Mouse (Mus musculus): ENCODE results near the gene Sel1l3. TPM values are rescaled to one million over a fixed set of nuclear protein-coding genes. Genes with fewer than 3 reads are reported as not detected.

The Sel1l3 gene
- polyA plus RNA-seq, 1 experiment from 2014 or later, result 0.05 TPM

DNA sequence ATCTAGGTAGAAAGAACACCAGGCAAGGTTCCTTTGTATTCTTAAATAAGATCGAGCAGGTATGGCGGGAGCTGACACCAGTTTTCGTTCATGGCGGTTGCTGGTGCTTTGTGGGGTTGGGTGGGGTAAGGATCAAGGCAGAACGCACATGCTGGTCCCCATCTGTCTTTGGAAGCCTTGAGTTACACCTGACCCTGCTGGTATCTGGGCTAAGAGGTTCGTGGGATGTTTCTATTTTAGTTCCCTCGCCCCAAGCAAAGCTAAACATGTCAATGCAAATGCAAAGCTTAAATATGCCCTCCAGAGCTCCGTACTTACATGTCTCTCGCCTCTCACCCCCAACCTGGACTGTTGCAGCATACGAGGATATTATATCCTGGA lies 41.5 kb downstream of the Sel1l3 start:
- no peaks in the 10 kb centered on the region for H3K27me3 ChIP-seq
- no peak overlapping the region for H3K4me3 ChIP-seq (replicated peaks)
- no peak overlapping the region for H3K9ac ChIP-seq
- H3K36me3 ChIP-seq, result no peaks in the 10 kb centered on the region
- DNase-seq (no peak), ATAC-seq (ENCODE audit: low read depth) (no peak)
- no peak overlapping the region for H3K27ac ChIP-seq
- no peak overlapping the region for H3K4me2 ChIP-seq
- H3K4me1 ChIP-seq (replicated peaks), result no peaks in the 10 kb centered on the region
- no peaks in the 10 kb centered on the region for H3K9me3 ChIP-seq (replicated peaks)
- 66% methylated on average over 10 of the region's 10 CpGs for WGBS (ENCODE audit: insufficient replicate concordance)

DNA sequence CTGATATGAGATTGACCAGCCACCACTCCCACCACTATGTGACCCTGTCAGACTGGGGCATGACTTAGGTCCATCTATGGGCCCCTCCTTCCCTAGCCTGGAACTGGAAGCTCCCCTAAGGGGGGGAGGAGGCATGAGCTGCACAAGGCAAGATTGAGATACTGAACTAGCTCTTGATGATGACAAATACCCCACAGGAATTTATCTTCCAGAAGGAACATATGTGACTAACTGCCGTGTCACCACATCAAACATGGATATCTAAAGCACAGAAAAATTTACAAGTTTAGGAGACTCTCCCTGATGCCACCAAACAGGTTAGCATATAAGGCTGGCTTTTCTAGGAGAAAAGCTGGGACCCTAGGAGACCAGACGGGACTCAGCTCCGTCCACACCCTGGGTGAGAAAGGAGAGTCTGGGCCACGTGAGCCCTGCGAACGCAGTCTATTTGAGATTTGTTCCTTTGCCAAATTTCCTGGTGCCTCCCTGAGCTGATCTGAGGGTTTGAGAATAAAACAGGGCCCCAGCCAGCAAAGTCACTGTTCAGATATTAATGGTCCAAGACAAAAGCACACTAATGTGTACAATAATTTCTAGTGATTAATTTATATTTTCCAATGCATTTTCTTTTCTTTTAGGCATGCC lies 42.0 kb downstream of the Sel1l3 start:
- Histone ChIP-seq H3K9me3 (replicated peaks) (no peaks in the 10 kb centered on the region), H3K9ac (no peak overlapping the region), H3K27me3 (no peaks in the 10 kb centered on the region), H3K36me3 (no peaks in the 10 kb centered on the region), H3K4me2 (no peak overlapping the region), H3K4me3 (replicated peaks) (no peak overlapping the region), H3K27ac (no peak overlapping the region), H3K4me1 (replicated peaks) (no peaks in the 10 kb centered on the region)
- ATAC-seq (ENCODE audit: low read depth) (no peak), DNase-seq (no peak)
- 76% methylated on average over 6 of the region's 6 CpGs for WGBS (ENCODE audit: insufficient replicate concordance)

DNA sequence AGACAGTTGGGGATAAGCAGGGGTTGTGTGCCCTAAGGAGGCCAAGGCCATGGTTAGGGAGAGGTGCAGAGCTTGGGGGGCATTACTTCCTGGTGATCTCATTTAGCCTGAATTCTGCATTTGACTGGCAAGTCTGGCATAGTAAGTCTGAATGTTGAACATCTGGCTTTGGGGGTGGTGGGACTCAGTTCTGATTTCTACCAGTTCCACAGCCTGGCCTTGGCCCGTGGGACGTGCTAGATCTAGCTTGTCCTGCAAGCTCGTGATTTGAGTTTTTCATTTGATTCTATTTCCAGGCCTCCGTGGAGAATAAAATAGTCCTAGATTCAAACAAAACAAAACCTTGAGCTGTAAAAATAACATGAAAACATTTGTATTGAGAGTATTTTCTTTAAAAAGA lies 46.2 kb downstream of the Sel1l3 start:
- no peak for ATAC-seq (ENCODE audit: low read depth)
- DNase-seq, result no peak

DNA sequence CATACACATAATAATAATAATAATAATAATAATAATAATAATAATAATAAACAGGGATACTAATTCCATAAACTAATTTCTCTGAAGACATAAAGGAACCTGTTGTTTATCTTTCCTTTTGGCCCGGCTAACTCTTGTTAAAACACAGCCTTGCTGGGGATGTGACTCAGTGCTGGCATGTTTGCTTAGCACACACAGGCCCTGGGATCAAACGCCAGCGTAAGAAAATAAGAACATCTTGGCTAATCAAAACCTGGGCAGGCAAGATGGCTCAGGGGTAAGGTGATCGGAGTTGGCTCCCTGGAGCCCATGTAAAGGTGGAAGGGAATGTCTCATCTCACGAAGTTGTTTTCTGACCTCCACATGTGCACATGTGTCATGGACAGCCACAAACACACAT lies 48.1 kb downstream of the Sel1l3 start:
- H3K36me3 ChIP-seq, result no peaks in the 10 kb centered on the region
- no peak overlapping the region for H3K27ac ChIP-seq
- no peaks in the 10 kb centered on the region for H3K9me3 ChIP-seq (replicated peaks)
- no peak for ATAC-seq (ENCODE audit: low read depth)
- no peak overlapping the region for H3K9ac ChIP-seq
- no peak overlapping the region for H3K4me3 ChIP-seq (replicated peaks)
- H3K4me1 ChIP-seq (replicated peaks), result no peaks in the 10 kb centered on the region
- no peak overlapping the region for H3K4me2 ChIP-seq
- no peak for DNase-seq
- H3K27me3 ChIP-seq, result no peaks in the 10 kb centered on the region
- WGBS (ENCODE audit: insufficient replicate concordance), result 67% methylated on average over 5 of the region's 5 CpGs

More for the DNA sequence above, 46.2 kb downstream of the Sel1l3 start:
- WGBS (ENCODE audit: insufficient replicate concordance), result 61% methylated on average over 4 of the region's 4 CpGs
- H3K4me3 ChIP-seq (replicated peaks), result no peak overlapping the region
- H3K9ac ChIP-seq, result no peak overlapping the region
- H3K27ac ChIP-seq, result no peak overlapping the region
- no peaks in the 10 kb centered on the region for H3K27me3 ChIP-seq
- no peaks in the 10 kb centered on the region for H3K36me3 ChIP-seq
- H3K9me3 ChIP-seq (replicated peaks), result no peaks in the 10 kb centered on the region
- no peaks in the 10 kb centered on the region for H3K4me1 ChIP-seq (replicated peaks)
- no peak overlapping the region for H3K4me2 ChIP-seq

DNA sequence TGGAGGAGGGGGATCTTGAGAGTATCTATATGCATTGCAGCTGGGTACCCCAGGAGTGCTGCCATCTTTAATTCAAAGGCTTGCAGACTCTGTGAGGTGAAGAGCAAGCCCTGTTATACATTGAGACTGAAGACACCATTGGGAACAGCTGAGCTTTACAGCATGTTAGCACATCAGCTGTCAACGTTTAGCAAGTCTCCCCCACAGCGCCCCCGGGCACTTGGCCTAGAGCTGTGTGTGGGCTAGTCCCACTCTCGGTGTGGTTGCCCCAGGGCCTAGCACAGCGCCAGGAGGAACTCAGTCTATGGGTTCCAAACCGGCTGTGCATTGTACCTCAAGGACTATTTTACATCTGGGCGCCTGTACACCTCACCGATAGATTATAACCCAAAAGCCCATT lies 51.3 kb downstream of the Sel1l3 start:
- Histone ChIP-seq H3K27ac (no peak overlapping the region), H3K27me3 (no peaks in the 10 kb centered on the region), H3K36me3 (no peaks in the 10 kb centered on the region), H3K9me3 (replicated peaks) (no peaks in the 10 kb centered on the region), H3K9ac (no peak overlapping the region), H3K4me2 (no peak overlapping the region), H3K4me1 (replicated peaks) (no peaks in the 10 kb centered on the region), H3K4me3 (replicated peaks) (no peak overlapping the region)
- DNase-seq (no peak), ATAC-seq (ENCODE audit: low read depth) (no peak)
- 77% methylated on average over 8 of the region's 8 CpGs for WGBS (ENCODE audit: insufficient replicate concordance)

DNA sequence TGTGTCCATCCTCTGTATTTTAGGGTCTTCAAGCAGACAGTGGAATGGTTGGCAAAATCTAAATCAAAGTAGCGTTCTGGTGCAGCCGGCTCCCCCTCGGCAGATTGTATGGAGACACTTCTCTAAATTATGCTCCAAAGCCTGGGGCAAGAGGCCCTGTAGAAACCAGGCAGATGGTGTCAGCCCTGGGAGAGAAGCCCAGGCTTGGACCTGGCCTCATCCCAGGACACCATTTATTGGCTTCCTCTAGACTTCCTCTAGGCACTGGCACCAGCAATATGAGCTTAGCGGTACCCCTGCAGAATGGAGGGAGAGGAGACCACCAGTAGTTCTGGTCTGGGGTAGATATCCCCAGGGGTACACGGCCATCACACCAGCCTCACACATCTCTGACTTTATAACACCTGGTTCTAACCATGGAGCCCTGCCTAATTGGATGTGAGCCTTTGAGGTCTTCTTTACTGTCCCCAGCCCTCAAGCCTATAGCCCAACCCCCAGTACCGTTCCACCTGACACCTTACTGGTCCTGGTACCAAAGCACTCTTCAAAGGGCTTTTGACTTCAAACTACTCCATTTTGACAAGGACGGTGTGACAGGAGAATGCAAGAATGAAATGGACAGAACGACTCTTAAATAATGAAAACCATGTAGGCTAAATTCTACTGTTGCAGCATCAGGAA lies 52.1 kb downstream of the Sel1l3 start:
- Histone ChIP-seq H3K9me3 (replicated peaks) (no peaks in the 10 kb centered on the region), H3K27me3 (no peaks in the 10 kb centered on the region), H3K4me2 (no peak overlapping the region), H3K27ac (no peak overlapping the region), H3K4me1 (replicated peaks) (no peaks in the 10 kb centered on the region), H3K4me3 (replicated peaks) (no peak overlapping the region), H3K9ac (no peak overlapping the region), H3K36me3 (no peaks in the 10 kb centered on the region)
- ATAC-seq (ENCODE audit: low read depth) (no peak), DNase-seq (no peak)
- 72% methylated on average over 8 of the region's 8 CpGs for WGBS (ENCODE audit: insufficient replicate concordance)

DNA sequence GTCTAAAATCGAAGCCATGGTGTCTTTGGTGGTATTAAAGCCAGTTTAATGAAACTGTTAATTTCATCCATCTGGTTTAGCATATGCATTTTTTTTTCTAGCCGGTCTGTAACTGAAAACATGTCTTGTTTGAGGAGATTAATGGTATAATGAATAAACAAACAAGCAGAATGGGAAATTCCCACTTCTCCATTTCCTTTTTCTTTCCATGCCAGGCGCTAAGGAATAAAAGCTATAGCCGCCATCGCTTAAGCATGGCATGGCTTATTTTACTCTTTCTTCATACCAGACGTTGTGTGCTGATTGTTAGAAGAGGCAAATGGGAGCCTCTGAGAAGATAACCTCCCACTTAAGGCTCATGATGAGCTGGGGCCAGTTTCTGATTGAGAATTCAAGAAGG lies 53.5 kb downstream of the Sel1l3 start:
- Histone ChIP-seq H3K4me2 (no peak overlapping the region), H3K27me3 (no peaks in the 10 kb centered on the region), H3K4me3 (replicated peaks) (no peak overlapping the region), H3K9me3 (replicated peaks) (no peaks in the 10 kb centered on the region), H3K4me1 (replicated peaks) (no peaks in the 10 kb centered on the region), H3K27ac (no peak overlapping the region), H3K36me3 (no peaks in the 10 kb centered on the region), H3K9ac (no peak overlapping the region)
- no peak for DNase-seq
- 66% methylated on average over 6 of the region's 6 CpGs for WGBS (ENCODE audit: insufficient replicate concordance)
- ATAC-seq (ENCODE audit: low read depth), result no peak

DNA sequence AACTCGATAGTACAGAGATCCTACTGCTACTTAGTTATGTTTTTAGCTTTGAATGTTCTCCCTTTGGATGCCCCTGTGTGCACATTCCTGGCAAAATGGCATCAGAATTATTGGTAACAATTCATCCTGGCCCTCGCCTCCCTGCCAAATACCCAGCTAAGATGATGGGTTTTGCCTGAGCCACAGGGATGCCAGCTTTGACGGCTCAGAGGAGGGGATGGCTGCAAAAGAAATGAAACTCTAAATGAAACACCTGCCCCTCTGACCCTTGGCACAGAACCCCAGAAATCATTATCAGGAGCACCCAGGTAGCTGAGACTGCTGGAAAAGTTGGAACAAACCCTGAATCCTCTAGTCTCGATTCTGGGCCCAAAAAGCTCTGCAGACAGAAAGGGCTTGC lies 54.1 kb downstream of the Sel1l3 start:
- H3K4me2 ChIP-seq, result no peak overlapping the region
- H3K9me3 ChIP-seq (replicated peaks), result no peaks in the 10 kb centered on the region
- no peak for ATAC-seq (ENCODE audit: low read depth)
- H3K4me1 ChIP-seq (replicated peaks), result no peaks in the 10 kb centered on the region
- no peak for DNase-seq
- H3K27me3 ChIP-seq, result no peaks in the 10 kb centered on the region
- WGBS (ENCODE audit: insufficient replicate concordance), result 64% methylated on average over 4 of the region's 4 CpGs
- H3K27ac ChIP-seq, result no peak overlapping the region
- H3K9ac ChIP-seq, result no peak overlapping the region
- no peak overlapping the region for H3K4me3 ChIP-seq (replicated peaks)
- H3K36me3 ChIP-seq, result no peaks in the 10 kb centered on the region

DNA sequence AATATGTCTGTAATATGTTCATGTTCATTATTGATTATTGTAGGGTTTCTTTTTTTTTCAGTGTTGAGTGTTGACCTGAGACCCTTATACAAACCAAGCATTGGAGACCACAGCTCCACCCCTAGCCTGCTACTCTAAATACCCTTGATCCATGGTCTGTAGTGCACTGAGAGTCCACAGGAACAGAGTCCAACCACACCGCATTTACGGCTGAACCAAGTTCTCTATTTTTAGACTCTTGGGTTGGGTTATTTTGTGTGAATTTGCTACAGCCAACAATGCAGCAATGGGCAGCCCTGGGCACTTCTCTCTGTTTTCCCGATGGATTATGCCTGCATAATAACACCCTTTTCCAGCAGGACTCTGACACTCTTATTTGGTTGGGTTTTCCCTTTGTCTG lies 54.6 kb downstream of the Sel1l3 start:
- no peak overlapping the region for H3K4me3 ChIP-seq (replicated peaks)
- DNase-seq (no peak), ATAC-seq (ENCODE audit: low read depth) (no peak)
- WGBS (ENCODE audit: insufficient replicate concordance), result 32% methylated on average over 3 of the region's 3 CpGs
- no peak overlapping the region for H3K4me2 ChIP-seq
- H3K9me3 ChIP-seq (replicated peaks), result no peaks in the 10 kb centered on the region
- H3K4me1 ChIP-seq (replicated peaks), result no peaks in the 10 kb centered on the region
- no peak overlapping the region for H3K9ac ChIP-seq
- no peaks in the 10 kb centered on the region for H3K27me3 ChIP-seq
- no peak overlapping the region for H3K27ac ChIP-seq
- H3K36me3 ChIP-seq, result no peaks in the 10 kb centered on the region

DNA sequence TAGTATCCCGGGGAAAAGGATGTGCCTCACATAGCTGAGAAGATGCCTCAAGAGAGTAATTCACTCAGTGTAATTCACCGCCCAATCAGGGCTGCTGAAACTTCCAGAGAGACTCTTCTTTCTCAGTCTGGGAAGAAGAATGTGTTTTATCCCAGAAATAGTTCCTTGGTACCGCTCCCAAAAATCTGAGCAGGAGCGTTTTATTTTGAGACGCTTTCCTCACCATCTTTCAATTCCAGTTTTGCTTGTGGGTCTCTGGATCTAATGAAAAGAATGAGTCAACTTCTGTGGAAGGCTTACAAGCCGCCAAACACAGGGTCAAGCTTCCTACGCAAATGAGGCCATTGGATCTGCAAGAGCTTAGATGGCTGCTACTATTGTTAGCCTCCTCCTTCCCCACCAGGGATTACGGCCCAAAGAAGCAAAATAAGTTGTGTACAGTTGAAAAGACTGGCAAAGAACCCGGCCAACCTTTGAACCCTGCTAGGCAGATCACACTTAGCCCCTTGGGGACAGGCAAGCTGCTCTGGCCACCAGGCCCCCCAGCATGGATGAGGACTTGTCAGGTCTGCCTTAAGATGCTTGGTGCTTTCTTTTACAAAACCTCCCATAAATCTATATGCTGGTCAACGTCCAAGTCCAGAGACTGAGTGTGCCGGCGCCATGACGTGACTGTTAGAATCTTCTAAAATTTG lies 57.6 kb downstream of the Sel1l3 start:
- no peak overlapping the region for H3K27ac ChIP-seq
- no peaks in the 10 kb centered on the region for H3K4me1 ChIP-seq (replicated peaks)
- H3K4me3 ChIP-seq (replicated peaks), result no peak overlapping the region
- ATAC-seq (ENCODE audit: low read depth) (no peak), DNase-seq (no peak)
- no peaks in the 10 kb centered on the region for H3K36me3 ChIP-seq
- H3K9ac ChIP-seq, result no peak overlapping the region
- H3K9me3 ChIP-seq (replicated peaks), result no peaks in the 10 kb centered on the region
- no peaks in the 10 kb centered on the region for H3K27me3 ChIP-seq
- WGBS (ENCODE audit: insufficient replicate concordance), result 66% methylated on average over 13 of the region's 13 CpGs
- H3K4me2 ChIP-seq, result no peak overlapping the region

DNA sequence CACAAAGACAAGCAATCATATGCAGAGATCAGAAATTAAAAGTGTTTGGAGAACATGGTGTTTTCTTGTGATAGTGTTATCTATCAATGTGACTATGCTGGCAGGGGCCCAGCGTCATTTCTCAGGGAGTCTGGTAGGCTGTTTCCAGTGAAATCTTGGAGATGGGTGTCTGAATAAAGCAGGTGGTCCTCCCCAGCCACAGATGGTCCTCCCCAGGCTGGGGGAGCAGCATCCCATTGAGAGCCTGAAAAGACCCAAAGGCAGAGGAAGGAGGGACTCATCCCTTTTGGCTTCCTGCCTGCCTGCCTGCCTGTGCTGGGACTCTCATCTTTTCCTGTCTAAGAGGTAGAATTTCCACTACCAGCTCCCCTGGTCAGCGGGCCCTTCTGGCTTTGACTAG lies 59.2 kb downstream of the Sel1l3 start:
- no peak overlapping the region for H3K27ac ChIP-seq
- H3K36me3 ChIP-seq, result no peaks in the 10 kb centered on the region
- H3K4me1 ChIP-seq (replicated peaks), result no peaks in the 10 kb centered on the region
- H3K27me3 ChIP-seq, result no peaks in the 10 kb centered on the region
- no peak overlapping the region for H3K4me3 ChIP-seq (replicated peaks)
- ATAC-seq (ENCODE audit: low read depth) (no peak), DNase-seq (no peak)
- H3K9me3 ChIP-seq (replicated peaks), result no peaks in the 10 kb centered on the region
- no peak overlapping the region for H3K9ac ChIP-seq
- H3K4me2 ChIP-seq, result no peak overlapping the region
- 52% methylated on average over 2 of the region's 2 CpGs for WGBS (ENCODE audit: insufficient replicate concordance)

DNA sequence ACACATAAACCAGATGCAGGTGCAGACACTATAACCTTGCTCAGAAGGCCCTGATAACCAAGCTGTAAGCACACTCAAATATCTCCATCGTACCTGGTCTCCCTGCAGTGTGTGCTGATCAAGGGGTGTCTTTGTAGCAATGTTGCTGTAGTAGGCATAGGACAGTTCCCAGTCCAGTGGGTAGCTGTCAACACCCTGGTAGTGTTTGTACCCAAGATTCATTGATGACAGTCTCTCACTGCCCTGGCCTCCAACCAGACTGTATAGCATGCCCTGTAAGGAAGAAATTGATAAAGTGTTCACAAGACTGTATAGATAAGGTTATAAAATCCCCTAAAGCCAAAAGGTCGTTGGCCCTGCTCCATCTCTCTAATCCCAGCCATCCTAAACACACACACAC lies 59.6 kb downstream of the Sel1l3 start:
- H3K9me3 ChIP-seq (replicated peaks), result no peaks in the 10 kb centered on the region
- H3K9ac ChIP-seq, result no peak overlapping the region
- ATAC-seq (ENCODE audit: low read depth) (no peak), DNase-seq (no peak)
- 34% methylated on average over 2 of the region's 2 CpGs for WGBS (ENCODE audit: insufficient replicate concordance)
- H3K4me1 ChIP-seq (replicated peaks), result no peaks in the 10 kb centered on the region
- no peaks in the 10 kb centered on the region for H3K27me3 ChIP-seq
- H3K4me2 ChIP-seq, result no peak overlapping the region
- no peaks in the 10 kb centered on the region for H3K36me3 ChIP-seq
- H3K27ac ChIP-seq, result no peak overlapping the region
- no peak overlapping the region for H3K4me3 ChIP-seq (replicated peaks)

Measured in liver, embryonic 13.5 days (tissue).